ENCODE assay signal across 9 mouse cellular contexts in genomic region chr11:94370809-94371208, GRCm38 (mm10). TPM values are rescaled to one million over a fixed set of nuclear protein-coding genes. Genes with fewer than 3 reads are reported as not detected.
DNase-seq lines count a peak whose midpoint lies in the region; ATAC-seq lines count a peak whose summit lies in the region.
"Had no signal": no experiment of that assay in that cellular context is flagged by ENCODE, and none has a peak within 500 bp of the region (broad histone marks: within the 10 kb centered on the region; RNA-seq: fewer than 3 reads in every experiment).

No protein-coding gene starts in this region.

- DNase-seq in urinary bladder, postnatal 36 days (ENCODE audit: low spot score in 2 of 2), result peak; percentile 50
- DNase-seq in urinary bladder, adult 2 months (ENCODE audit: low spot score), result no peak
- DNase-seq in retina, postnatal 1 day, result no peak
- no peak for DNase-seq in heart, postnatal 14 days
- DNase-seq in B cell, adult 2 months, result no peak
- DNase-seq: kidney, postnatal 4 days had no signal

- H3K79me2 ChIP-seq in macrophage (ENCODE audit: inconsistent target), result no peaks in the 10 kb centered on the region

- peak; percentile 84 to 94 for ATAC-seq in hematopoietic stem cell, adult 5-6 weeks (replicated peaks in 1 of 2; ENCODE audit: insufficient read depth in 1 of 2, low FRiP score in 2 of 2, low TSS enrichment in 1 of 2, low read depth in 1 of 2, poor library complexity in 2 of 2, severe bottlenecking in 2 of 2)
- ATAC-seq: midbrain, embryonic 16.5 days had no signal

- peak overlapping the region; percentile 75 for H3K27ac ChIP-seq in macrophage

- H3K4me3 ChIP-seq in macrophage (ENCODE audit: inconsistent target), result no peak overlapping the region

- 0% methylated on average over 5 of the region's 5 CpGs for WGBS in macrophage (ENCODE audit: missing documents)

- peaks cover 57% of the 10 kb centered on the region for H3K36me3 ChIP-seq in macrophage (ENCODE audit: inconsistent target)

- intact Hi-C loops in heart, postnatal 14 days (cut with DNase I), result no loop called here

RNA-seq across cellular contexts. Expression of gene Abcc3, which starts 22.0 kb away (rescaled TPM):
- polyA plus RNA-seq in urinary bladder, adult 2 months (2012; rRNA removed), result 84.7 and 95.3 TPM in 2 replicates
- 2.6 and 3.8 TPM in 2 replicates for total RNA-seq in hematopoietic stem cell, adult 5-6 weeks (2017)
- 100 to 1,000 TPM in 16 of 26 experiments, 10 to 100 TPM in 10; 12.8 to 245 (median 122) TPM for total RNA-seq in macrophage (2018; cell fraction: chromatin; rRNA removed)
- 100 to 1,000 TPM in 7 of 26 experiments, 10 to 100 TPM in 19; 42.7 to 132 (median 82.8) TPM for total RNA-seq in macrophage (2018; cell fraction: cytosol; rRNA removed)
- 100 to 1,000 TPM in 12 of 26 experiments, 10 to 100 TPM in 14; 24.0 to 194 (median 94.2) TPM for total RNA-seq in macrophage (2018; cell fraction: nucleus; rRNA removed)
- 91.2 to 119 TPM (median 103 TPM) in 3 replicates for polyA plus RNA-seq in macrophage (2018)
- total RNA-seq in heart, postnatal 14 days (2021), result 1 to 10 TPM; 2.6 to 3.3 TPM

RNA-seq across cellular contexts. Expression of gene Ankrd40, which starts 43.0 kb away (rescaled TPM):
- polyA plus RNA-seq in urinary bladder, adult 2 months (2012; rRNA removed), result 65.6 and 75.4 TPM in 2 replicates
- 63.5 and 70.8 TPM in 2 replicates for total RNA-seq in hematopoietic stem cell, adult 5-6 weeks (2017)
- total RNA-seq in macrophage (2018; cell fraction: chromatin; rRNA removed), result 10 to 100 TPM; 18.9 to 81.5 (median 44.1) TPM
- total RNA-seq in macrophage (2018; cell fraction: cytosol; rRNA removed), result 10 to 100 TPM; 47.9 to 86.4 (median 61.7) TPM
- total RNA-seq in macrophage (2018; cell fraction: nucleus; rRNA removed), result 10 to 100 TPM; 26.7 to 81.7 (median 44.8) TPM
- 51.9 to 117 TPM (median 63.5 TPM) in 3 replicates for polyA plus RNA-seq in macrophage (2018)
- total RNA-seq in heart, postnatal 14 days (2021), result 100 to 1,000 TPM; 227 to 239 TPM

RNA-seq across cellular contexts. Expression of gene Luc7l3, which starts 49.0 kb away (rescaled TPM):
- 84.6 and 102 TPM in 2 replicates for polyA plus RNA-seq in urinary bladder, adult 2 months (2012; rRNA removed)
- total RNA-seq in hematopoietic stem cell, adult 5-6 weeks (2017), result 297 and 467 TPM in 2 replicates
- 100 to 1,000 TPM; 264 to 986 (median 514) TPM for total RNA-seq in macrophage (2018; cell fraction: chromatin; rRNA removed)
- 10 to 100 TPM; 25.9 to 72.8 (median 42.3) TPM for total RNA-seq in macrophage (2018; cell fraction: cytosol; rRNA removed)
- 100 to 1,000 TPM; 133 to 444 (median 250) TPM for total RNA-seq in macrophage (2018; cell fraction: nucleus; rRNA removed)
- 57.8 to 99.2 TPM (median 95.9 TPM) in 3 replicates for polyA plus RNA-seq in macrophage (2018)
- 10 to 100 TPM; 40.6 to 45.0 TPM for total RNA-seq in heart, postnatal 14 days (2021)

Comparison
In these comparisons a context has a peak if more than half of its experiments do, and no peak if none do; other contexts are left out.
1. DNase-seq: peak in urinary bladder, postnatal 36 days (2 of 2); none in urinary bladder, adult 2 months (single experiment), retina, postnatal 1 day (single experiment), heart, postnatal 14 days (0 of 2) and B cell, adult 2 months (0 of 2).